Mouse (Mus musculus) heart, embryonic 14.5 days (tissue): Measurements from ENCODE around the gene Dock7. TPM values are rescaled to one million over a fixed set of nuclear protein-coding genes. Genes with fewer than 3 reads are reported as not detected.

Experiments used
- ATAC-seq: fragments of 200-750 bp; cut with Nextera tagmentation; 2 replicates; pipeline ENCODE4 v1.8.0; 2017; ENCODE audit warnings: low read depth, moderate TSS enrichment; ENCODE audit not compliant: insufficient number of reproducible peaks, insufficient read depth, low FRiP score
- H3K27ac ChIP-seq, 2 experiments: fragments of 200-500 bp in 1 of 2; fragments of 300-500 bp in 1 of 2; sonication (generic) in 1 of 2; replicated peaks in 1 of 2; 2 replicates each; pipeline ENCODE4 v1.5.1; 2012 to 2014; ENCODE audit warnings: low read depth in 2 of 2, low read length in 2 of 2, control low read depth in 1 of 2, mild to moderate bottlenecking in 1 of 2, mixed read lengths in 1 of 2; ENCODE audit not compliant: control insufficient read depth in 1 of 2, insufficient read depth in 1 of 2
- H3K27me3 ChIP-seq: fragments of 300-500 bp; sonication (generic); 2 replicates; pipeline ENCODE4 v1.6.1; 2014; ENCODE audit warnings: mild to moderate bottlenecking, low read length, control low read depth; ENCODE audit not compliant: control insufficient read depth, insufficient read depth
- H3K36me3 ChIP-seq: fragments of 300-500 bp; sonication (generic); 2 replicates; pipeline ENCODE4 v1.6.1; 2014; ENCODE audit warnings: mild to moderate bottlenecking, control low read depth, low read length, mixed read lengths; ENCODE audit not compliant: control insufficient read depth, insufficient read depth
- H3K4me1 ChIP-seq, 2 experiments: fragments of 200-500 bp in 1 of 2; fragments of 300-500 bp in 1 of 2; sonication (generic) in 1 of 2; 2 replicates each; pipeline ENCODE4 v1.6.1; 2012 to 2014; ENCODE audit warnings: low read length in 2 of 2, control low read depth in 1 of 2, mixed read lengths in 1 of 2; ENCODE audit not compliant: control insufficient read depth in 2 of 2, insufficient read depth in 2 of 2
- H3K4me2 ChIP-seq: fragments of 300-500 bp; sonication (generic); 2 replicates; pipeline ENCODE4 v1.6.1; 2014; ENCODE audit warnings: mild to moderate bottlenecking, low read length
- H3K4me3 ChIP-seq, 2 experiments: fragments of 200-500 bp in 1 of 2; fragments of 300-500 bp in 1 of 2; sonication (generic) in 1 of 2; 2 replicates each; pipeline ENCODE4 v1.5.1; 2012 to 2014; ENCODE audit warnings: low read length in 2 of 2, mild to moderate bottlenecking in 2 of 2, control low read depth in 1 of 2, low read depth in 1 of 2, moderate library complexity in 1 of 2; ENCODE audit not compliant: control insufficient read depth in 1 of 2, insufficient read depth in 1 of 2
- H3K9ac ChIP-seq: fragments of 300-500 bp; sonication (generic); 2 replicates; pipeline ENCODE4 v1.6.1; 2014; ENCODE audit warnings: mild to moderate bottlenecking, low read length
- H3K9me3 ChIP-seq: fragments of 300-500 bp; sonication (generic); 2 replicates; pipeline ENCODE4 v1.6.1; 2016; ENCODE audit warnings: low read length, control low read depth; ENCODE audit not compliant: control insufficient read depth
- WGBS: fragments of 180-500 bp; shearing (Covaris S2); extraction: QIAGEN DNeasy Blood & Tissue Kit; methylation state at CpG from one replicate; pipeline ENCODE4 v1.1.7; 2014; 5-methylcytosine and 5-hydroxymethylcytosine counted together
- polyA plus RNA-seq: library from polyadenylated mRNA; unstranded; fragments of >200 nt; fragmentation: Nextera tagmentation; extraction: Ambion mirVana; gene quantifications from 2 replicates; pipeline ENCODE4 v1.2.1, GENCODE M21; 2014

Dock7 gene
- polyA plus RNA-seq, 1 experiment from 2014 or later: 34.4 TPM

DNA sequence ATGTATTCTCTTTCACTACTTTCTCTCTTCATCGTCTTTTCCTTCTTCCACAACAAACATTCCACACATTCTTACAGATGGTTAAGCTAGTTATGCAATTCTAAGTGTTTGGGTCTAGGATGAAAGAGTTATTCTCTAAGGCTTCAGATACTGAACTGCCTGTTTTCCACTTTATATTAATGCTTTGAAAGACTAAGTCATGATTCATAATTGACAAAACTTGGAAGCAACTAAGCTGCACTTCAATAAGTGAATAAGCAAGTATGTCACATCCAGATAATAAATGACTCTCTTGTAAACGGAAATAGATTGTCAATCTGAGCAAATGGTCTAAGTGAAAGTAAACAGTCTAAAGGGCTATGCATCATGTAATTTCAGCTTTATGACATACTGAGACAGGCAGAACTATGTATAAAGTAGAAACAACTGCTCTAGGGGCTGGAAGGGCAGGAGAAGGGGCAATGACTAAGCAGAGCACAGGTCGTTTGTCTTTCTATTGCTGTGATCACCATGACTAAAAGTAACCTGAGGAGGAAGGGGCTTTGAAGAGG, 29.5 kb downstream of the Dock7 start:
- Histone ChIP-seq H3K27ac (no peak overlapping the region), H3K4me2 (no peak overlapping the region), H3K4me1 (peaks cover 0 to 8% of the 10 kb centered on the region in 2 experiments; a peak in 1 of 4 replicates), H3K27me3 (no peaks in the 10 kb centered on the region), H3K9me3 (no peaks in the 10 kb centered on the region), H3K4me3 (no peak overlapping the region), H3K36me3 (peaks cover 13% of the 10 kb centered on the region), H3K9ac (no peak overlapping the region)
- 44% methylated on average over 3 of the region's 3 CpGs for WGBS
- no peak for ATAC-seq

DNA sequence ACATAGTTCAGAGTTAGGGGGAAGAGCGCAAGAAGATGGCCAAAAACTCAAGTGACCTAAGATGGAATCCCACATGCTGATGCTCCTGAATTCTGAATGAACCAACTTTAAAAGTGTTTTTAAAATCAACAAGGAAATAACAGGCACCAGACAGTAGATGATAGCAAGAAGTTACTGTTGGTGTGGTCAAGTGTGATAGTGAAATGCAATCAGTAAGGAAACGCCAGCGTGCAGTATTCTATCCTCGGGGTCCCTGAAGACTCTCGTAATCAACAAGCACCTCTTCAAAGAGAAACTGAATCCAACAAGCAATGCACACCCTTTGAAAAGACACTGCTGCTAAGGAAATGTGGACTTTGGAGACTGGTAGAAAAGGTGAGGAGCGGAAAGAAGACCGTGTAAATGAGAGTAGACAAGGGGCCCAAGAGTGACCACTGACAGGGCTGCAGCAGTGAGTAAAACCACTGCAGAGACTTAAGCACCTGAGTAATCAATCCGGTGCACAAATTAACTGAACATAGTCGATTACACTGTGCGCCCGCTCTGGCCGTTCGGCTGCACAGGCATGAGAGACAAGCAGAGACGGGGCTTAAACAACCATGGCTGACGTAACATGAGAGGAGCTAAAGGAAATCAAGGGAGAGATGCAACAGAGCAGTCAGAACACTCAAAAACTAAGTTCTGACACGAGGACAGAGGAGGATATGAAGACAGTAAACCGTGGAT, 32.8 kb downstream of the Dock7 start:
- no peak for ATAC-seq
- peaks cover 22% of the 10 kb centered on the region for H3K36me3 ChIP-seq
- no peak overlapping the region for H3K27ac ChIP-seq
- H3K4me2 ChIP-seq: no peak overlapping the region
- no peak overlapping the region for H3K9ac ChIP-seq
- H3K27me3 ChIP-seq: no peaks in the 10 kb centered on the region
- H3K4me3 ChIP-seq: no peak overlapping the region
- WGBS: 86% methylated on average over 17 of the region's 17 CpGs
- H3K4me1 ChIP-seq: peaks cover 0 to 8% of the 10 kb centered on the region in 2 experiments; a peak in 1 of 4 replicates
- no peaks in the 10 kb centered on the region for H3K9me3 ChIP-seq

DNA sequence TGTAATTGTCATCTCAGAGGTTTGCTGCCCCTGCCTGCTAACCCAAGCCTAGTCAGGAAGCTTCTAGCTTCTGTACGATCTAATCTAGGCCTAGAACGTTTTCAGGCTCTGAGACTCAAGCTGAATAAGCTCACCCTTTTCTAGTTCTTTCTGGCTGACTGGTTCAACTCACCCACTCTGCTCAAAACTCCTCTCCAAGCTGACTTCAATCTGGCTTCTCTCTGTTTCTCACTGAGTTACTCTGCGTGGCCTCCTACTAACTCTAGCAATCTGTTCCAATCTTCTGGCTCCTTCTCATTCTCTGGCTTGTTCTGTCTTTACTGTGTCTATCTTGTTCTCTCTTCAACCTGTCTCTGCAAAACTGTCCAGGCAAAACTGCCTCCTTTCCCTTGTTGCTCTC, 36.9 kb downstream of the Dock7 start:
- WGBS: 79% methylated on average over 3 of the region's 3 CpGs
- H3K9ac ChIP-seq: no peak overlapping the region
- H3K9me3 ChIP-seq: no peaks in the 10 kb centered on the region
- no peaks in the 10 kb centered on the region for H3K27me3 ChIP-seq
- H3K4me3 ChIP-seq: no peak overlapping the region
- no peak overlapping the region for H3K27ac ChIP-seq
- H3K36me3 ChIP-seq: peaks cover 24% of the 10 kb centered on the region
- H3K4me1 ChIP-seq: no peaks in the 10 kb centered on the region
- ATAC-seq: no peak
- no peak overlapping the region for H3K4me2 ChIP-seq

DNA sequence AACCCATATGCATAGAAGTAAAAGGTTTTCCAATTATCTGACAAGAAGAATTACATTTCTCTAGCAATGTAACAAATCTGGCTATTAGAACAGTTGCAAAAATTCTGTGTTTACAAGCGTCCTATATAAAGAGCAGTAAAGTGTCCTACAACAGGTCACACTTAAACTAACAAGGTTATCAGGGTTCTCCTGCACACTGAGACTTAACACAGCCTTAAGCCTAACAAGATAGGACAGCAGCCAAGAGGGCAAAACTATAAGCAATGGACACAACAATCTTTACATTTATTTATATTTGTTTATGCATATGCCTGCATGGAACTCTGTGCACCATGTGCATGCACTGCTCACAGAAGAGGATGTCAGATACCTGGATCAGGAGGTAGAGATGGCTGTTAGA, 39.5 kb downstream of the Dock7 start:
- no peak overlapping the region for H3K4me2 ChIP-seq
- H3K36me3 ChIP-seq: peaks cover 39% of the 10 kb centered on the region
- H3K9ac ChIP-seq: no peak overlapping the region
- no peak for ATAC-seq
- H3K27me3 ChIP-seq: no peaks in the 10 kb centered on the region
- no peak overlapping the region for H3K4me3 ChIP-seq
- no peaks in the 10 kb centered on the region for H3K9me3 ChIP-seq
- WGBS: 57% methylated on average over 1 of the region's 1 CpGs
- no peak overlapping the region for H3K27ac ChIP-seq
- H3K4me1 ChIP-seq: no peaks in the 10 kb centered on the region

DNA sequence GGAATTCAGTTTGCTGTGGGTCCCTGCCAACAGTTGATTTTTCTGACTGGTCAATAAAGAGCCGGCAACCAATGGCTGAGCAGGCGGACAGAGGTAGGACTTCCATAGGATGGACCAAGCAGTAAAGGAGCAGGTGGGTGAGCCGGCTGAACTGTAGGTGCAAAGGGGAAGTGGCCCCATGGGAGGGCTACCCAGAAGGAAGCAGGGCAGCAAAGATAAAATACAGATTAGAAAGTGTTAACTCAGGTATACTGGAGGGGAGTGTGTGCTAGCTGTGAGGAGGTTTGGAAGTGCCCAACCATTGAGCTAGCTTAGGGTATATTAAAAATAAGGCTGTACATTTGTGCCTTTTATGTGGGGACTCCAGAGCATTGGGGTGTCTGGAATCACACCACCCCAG, 42.7 kb downstream of the Dock7 start:
- no peaks in the 10 kb centered on the region for H3K27me3 ChIP-seq
- no peak for ATAC-seq
- H3K9me3 ChIP-seq: no peaks in the 10 kb centered on the region
- H3K4me3 ChIP-seq: no peak overlapping the region
- H3K4me1 ChIP-seq: no peaks in the 10 kb centered on the region
- 83% methylated on average over 3 of the region's 3 CpGs for WGBS
- peaks cover 51% of the 10 kb centered on the region for H3K36me3 ChIP-seq
- H3K27ac ChIP-seq: no peak overlapping the region
- H3K4me2 ChIP-seq: no peak overlapping the region
- no peak overlapping the region for H3K9ac ChIP-seq

DNA sequence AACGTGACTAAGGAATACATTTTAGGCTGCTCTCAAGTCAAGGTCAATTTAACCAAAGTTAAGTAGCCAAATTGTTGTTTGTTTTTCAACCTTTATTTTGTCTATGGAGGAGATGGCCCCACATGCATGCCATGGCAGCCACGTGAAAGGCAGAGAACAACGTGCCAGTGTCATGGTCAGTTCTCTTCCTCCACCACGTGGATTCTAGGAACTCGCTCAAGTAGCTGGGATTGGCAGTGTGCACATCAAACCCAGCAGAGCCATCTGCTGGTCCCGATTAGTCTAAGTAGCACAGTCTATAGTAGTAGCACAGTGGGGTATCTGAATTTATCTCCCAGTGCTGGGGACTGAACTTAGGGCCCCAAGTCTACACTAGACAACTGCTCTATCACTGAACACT, 51.9 kb downstream of the Dock7 start:
- Histone ChIP-seq H3K36me3 (peaks cover 53% of the 10 kb centered on the region), H3K27ac (no peak overlapping the region), H3K9ac (no peak overlapping the region), H3K4me2 (no peak overlapping the region), H3K4me3 (no peak overlapping the region), H3K9me3 (no peaks in the 10 kb centered on the region), H3K4me1 (no peaks in the 10 kb centered on the region), H3K27me3 (no peaks in the 10 kb centered on the region)
- 81% methylated on average over 6 of the region's 6 CpGs for WGBS
- no peak for ATAC-seq

DNA sequence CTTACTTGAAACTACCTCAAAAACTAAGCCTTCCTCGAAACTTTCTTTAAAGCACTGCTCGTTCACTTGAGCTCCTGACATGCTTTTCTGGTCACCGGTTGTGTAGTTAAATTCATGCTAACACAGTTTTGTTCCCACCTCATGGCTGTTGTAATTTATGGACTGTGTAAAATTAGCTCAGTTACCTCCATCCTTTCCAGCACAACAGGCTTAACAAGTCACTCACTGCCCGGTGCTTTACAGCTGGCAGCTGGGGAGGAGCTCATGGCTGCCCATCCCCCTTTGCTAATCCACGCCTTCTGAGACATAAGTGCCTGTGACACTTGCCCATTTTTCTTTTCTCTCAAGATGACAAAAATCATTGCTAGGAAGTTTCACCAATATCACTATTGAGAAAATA, 56.2 kb downstream of the Dock7 start:
- no peak overlapping the region for H3K9ac ChIP-seq
- H3K4me3 ChIP-seq: no peak overlapping the region
- H3K4me2 ChIP-seq: no peak overlapping the region
- ATAC-seq: no peak
- WGBS: 62% methylated on average over 5 of the region's 5 CpGs
- H3K27ac ChIP-seq: no peak overlapping the region
- H3K27me3 ChIP-seq: no peaks in the 10 kb centered on the region
- no peaks in the 10 kb centered on the region for H3K4me1 ChIP-seq
- H3K9me3 ChIP-seq: no peaks in the 10 kb centered on the region
- peaks cover 45% of the 10 kb centered on the region for H3K36me3 ChIP-seq

DNA sequence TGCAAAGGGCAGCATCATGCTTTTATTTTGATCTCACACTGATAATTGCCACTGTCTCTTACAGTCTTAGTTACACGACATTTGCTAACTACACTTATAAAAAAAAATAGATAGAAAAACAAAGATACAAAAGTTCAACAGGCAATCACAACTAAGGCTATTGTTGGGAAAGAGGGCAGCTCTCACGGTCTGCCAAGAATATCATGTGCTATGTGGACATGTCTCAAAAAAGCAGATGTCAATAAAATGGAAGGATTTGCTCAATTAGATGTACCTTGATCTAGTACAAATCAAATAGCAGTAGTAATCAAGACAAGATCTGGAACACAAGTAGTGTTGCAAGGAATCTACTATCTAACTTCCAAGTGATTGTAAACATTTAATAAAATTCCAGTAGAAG, 72.1 kb downstream of the Dock7 start:
- Histone ChIP-seq H3K9me3 (no peaks in the 10 kb centered on the region), H3K9ac (no peak overlapping the region), H3K27me3 (no peaks in the 10 kb centered on the region), H3K27ac (no peak overlapping the region), H3K36me3 (peaks cover 32% of the 10 kb centered on the region), H3K4me1 (peaks cover 3 to 4% of the 10 kb centered on the region in 2 experiments; a peak in 1 of 4 replicates), H3K4me3 (no peak overlapping the region), H3K4me2 (no peak overlapping the region)
- 70% methylated on average over 2 of the region's 2 CpGs for whole genome bisulfite sequencing
- no peak for ATAC-seq
